ENCODE assay signal across 8 mouse cellular contexts in genomic region chr9:78527767-78528381, GRCm38 (mm10). TPM values are rescaled to one million over a fixed set of nuclear protein-coding genes. Genes with fewer than 3 reads are reported as not detected.
DNase-seq lines count a peak whose midpoint lies in the region; ATAC-seq lines count a peak whose summit lies in the region.

No protein-coding gene starts in this region.

- peak; percentile 61 for DNase-seq in MEL-GATA-1-ER (ENCODE audit: extremely low read depth, low read depth)
- DNase-seq in cerebellum, adult 8-10 months = peak; percentile 72
- DNase-seq in forelimb bud, embryonic 11.5 days (ENCODE audit: low read depth, low spot score) = peak; percentile 82
- peak; percentile 75 for DNase-seq in layer of hippocampus, adult 9-10 months (ENCODE audit: low spot score)
- DNase-seq in ovary, postnatal 14 days (ENCODE audit: low spot score) = peak; percentile 83
- peak; percentile 70 to 77 for DNase-seq in thymus, postnatal 36 days

- peak overlapping the region; percentile 66 for H3K9ac ChIP-seq in lung, embryonic 16.5 days (ENCODE audit: low read length)

- 3% methylated on average over 16 of the region's 16 CpGs for WGBS in lung, embryonic 16.5 days

- peak; percentile 76 to 80 for ATAC-seq in hematopoietic stem cell, adult 5-6 weeks (replicated peaks in 1 of 2; ENCODE audit: insufficient read depth in 1 of 2, low FRiP score in 2 of 2, low TSS enrichment in 1 of 2, low read depth in 1 of 2, poor library complexity in 2 of 2, severe bottlenecking in 2 of 2)
- peak; percentile 77 for ATAC-seq in lung, embryonic 16.5 days (ENCODE audit: low read depth)

- H3K27me3 ChIP-seq in lung, embryonic 16.5 days (ENCODE audit: control insufficient read depth, insufficient read depth, low read depth, low read length) = no peaks in the 10 kb centered on the region

- peaks cover 13% of the 10 kb centered on the region for H3K4me1 ChIP-seq in lung, embryonic 16.5 days (replicated peaks; ENCODE audit: control insufficient read depth, insufficient read depth, low read length)

- H3K9me3 ChIP-seq in lung, embryonic 16.5 days (ENCODE audit: control insufficient read depth, low read length) = no peaks in the 10 kb centered on the region

- H3K4me2 ChIP-seq in lung, embryonic 16.5 days (ENCODE audit: low read depth, low read length) = peak overlapping the region; percentile 87

- peak overlapping the region; percentile 58 for H3K4me3 ChIP-seq in lung, embryonic 16.5 days (ENCODE audit: low read length)

- no peaks in the 10 kb centered on the region for H3K36me3 ChIP-seq in lung, embryonic 16.5 days (ENCODE audit: control insufficient read depth, insufficient read depth, low read length)

- H3K27ac ChIP-seq in lung, embryonic 16.5 days (ENCODE audit: low read length) = peak overlapping the region; percentile 81

RNA-seq across cellular contexts. Expression of gene Eef1a1, which starts 38.9 kb away (rescaled TPM):
- 13,616 and 15,037 TPM in 2 replicates for total RNA-seq in hematopoietic stem cell, adult 5-6 weeks (2017)
- polyA plus RNA-seq in lung, embryonic 16.5 days (2015; fragmentation: Nextera tagmentation; extraction: Ambion mirVana) = 4,476 and 4,740 TPM in 2 replicates

RNA-seq across cellular contexts. Expression of gene Slc17a5, which starts 60.0 kb away (rescaled TPM):
- total RNA-seq in hematopoietic stem cell, adult 5-6 weeks (2017) = 7.0 and 11.1 TPM in 2 replicates
- polyA plus RNA-seq in lung, embryonic 16.5 days (2015; fragmentation: Nextera tagmentation; extraction: Ambion mirVana) = 14.9 and 16.2 TPM in 2 replicates

Comparison
In these comparisons a context has a peak if more than half of its experiments do, and no peak if none do; other contexts are left out.
1. Peak in every context shown above with its lines: DNase-seq, ATAC-seq, H3K4me3 ChIP-seq and H3K27ac ChIP-seq.